Mouse (Mus musculus) MEL (cell line): ENCODE measurements around the gene Smarca4.

Source experiments
- CTCF ChIP-seq, 3 experiments: IDR thresholded peaks in 2 of 3; conservative IDR thresholded peaks in 1 of 3; 2 replicates each; pipeline ENCODE4 v1.5.1; 2011 to 2012; ENCODE audit warnings: low read length in 3 of 3, low read depth in 2 of 3, mild to moderate bottlenecking in 2 of 3, improper control_type of control experiment in 1 of 3, inconsistent platforms in 1 of 3, mixed read lengths in 1 of 3, moderate library complexity in 1 of 3; ENCODE audit not compliant: control insufficient read depth in 1 of 3, insufficient read depth in 1 of 3, poor library complexity in 1 of 3, severe bottlenecking in 1 of 3
- E2F4 ChIP-seq: IDR thresholded peaks from 2 replicates; pipeline ENCODE4 v1.6.1; 2011; ENCODE audit warnings: low read depth, low read length, improper control_type of control experiment, borderline replicate concordance
- EP300 ChIP-seq, 2 experiments: IDR thresholded peaks; 2 replicates each; pipeline ENCODE4 v1.6.1; 2011; ENCODE audit warnings: improper control_type of control experiment in 2 of 2, low read length in 2 of 2, low read depth in 1 of 2, mild to moderate bottlenecking in 1 of 2
- ETS1 ChIP-seq: IDR thresholded peaks from 2 replicates; pipeline ENCODE4 v1.6.1; 2012; ENCODE audit warnings: low read depth, mild to moderate bottlenecking, inconsistent platforms, low read length, improper control_type of control experiment, moderate library complexity
- GABPA ChIP-seq: IDR thresholded peaks from 2 replicates; pipeline ENCODE4 v1.6.1; 2012; ENCODE audit warnings: low read depth, mild to moderate bottlenecking, inconsistent platforms, low read length, improper control_type of control experiment, moderate library complexity
- JUND ChIP-seq: IDR thresholded peaks from 2 replicates; pipeline ENCODE4 v1.6.1; 2011; ENCODE audit warnings: low read depth, mild to moderate bottlenecking, improper control_type of control experiment, low read length
- MYB ChIP-seq: IDR thresholded peaks from 2 replicates; pipeline ENCODE4 v1.6.1; 2011; ENCODE audit warnings: mild to moderate bottlenecking, low read depth, low read length, improper control_type of control experiment
- NELFE ChIP-seq: IDR thresholded peaks from 2 replicates; pipeline ENCODE4 v1.6.1; 2011; ENCODE audit warnings: low read depth, low read length, improper control_type of control experiment
- POLR2AphosphoS2 ChIP-seq: IDR thresholded peaks from 2 replicates; pipeline ENCODE4 v1.6.1; 2011; ENCODE audit warnings: low read length, improper control_type of control experiment
- TAL1 ChIP-seq: IDR thresholded peaks from 2 replicates; pipeline ENCODE4 v1.6.1; 2012; ENCODE audit warnings: mild to moderate bottlenecking, inconsistent platforms, low read length, moderate library complexity, mixed read lengths
- TCF12 ChIP-seq: IDR thresholded peaks from 2 replicates; pipeline ENCODE4 v1.6.1; 2014; ENCODE audit warnings: low read depth, mild to moderate bottlenecking, inconsistent platforms, low read length, improper control_type of control experiment, moderate library complexity
- USF1 ChIP-seq: IDR thresholded peaks from 2 replicates; pipeline ENCODE4 v1.6.1; 2014; ENCODE audit warnings: low read depth, mild to moderate bottlenecking, inconsistent platforms, low read length, improper control_type of control experiment, moderate library complexity
- USF2 ChIP-seq, 2 experiments: IDR thresholded peaks; 2 replicates each; pipeline ENCODE4 v1.6.1; 2011 to 2012; ENCODE audit warnings: improper control_type of control experiment in 2 of 2, low read length in 2 of 2, borderline replicate concordance in 1 of 2, inconsistent platforms in 1 of 2, low read depth in 1 of 2, mild to moderate bottlenecking in 1 of 2; ENCODE audit not compliant: insufficient read depth in 1 of 2

GRCm38 (mm10) chr9:21626571-21626970, 10.6 kb downstream of the Smarca4 start:
- TF ChIP-seq JUND (no peak), EP300 (IDR thresholded peaks at IDR 0.05; ENCODE audit: low read depth in 1 of 2, low read length in 2 of 2) (no peak), POLR2AphosphoS2 (no peak), USF1 (no peak), CTCF (IDR thresholded peaks at IDR 0.05 in 2 of 3, conservative IDR thresholded peaks at IDR 0.05 in 1 of 3; ENCODE audit: control insufficient read depth in 1 of 3, insufficient read depth in 1 of 3, low read depth in 2 of 3, low read length in 3 of 3, poor library complexity in 1 of 3, severe bottlenecking in 1 of 3) (peak; percentile 65 to 88 (median 75)), TAL1 (no peak), TCF12 (no peak), NELFE (no peak), MYB (no peak), USF2 (IDR thresholded peaks at IDR 0.05; ENCODE audit: borderline replicate concordance in 1 of 2, insufficient read depth in 1 of 2, low read depth in 1 of 2, low read length in 2 of 2) (no peak), GABPA (no peak), E2F4 (no peak), ETS1 (no peak)
